Mouse (Mus musculus) spleen, postnatal 4 days (tissue): Measurements from ENCODE around the gene Olfm2.
"Not testable (repeated sequence)": the region's sequence is repeated elsewhere in the genome, so short reads cannot be mapped to it uniquely, and the experiment has no call there.

ENCODE experiments used
- DNase-seq, 2 experiments: peaks; one replicate each; pipeline ENCODE4 v3.0.0; 2022; ENCODE audit warnings: low spot score in 2 of 2

Gene Olfm2

GRCm38 (mm10) chr9:20696107-20696712, 49.9 kb downstream of the Olfm2 start:
- no peak for DNase-seq

GRCm38 (mm10) chr9:20694721-20695235, 51.4 kb downstream of the Olfm2 start:
- DNase-seq, result no peak

DNA sequence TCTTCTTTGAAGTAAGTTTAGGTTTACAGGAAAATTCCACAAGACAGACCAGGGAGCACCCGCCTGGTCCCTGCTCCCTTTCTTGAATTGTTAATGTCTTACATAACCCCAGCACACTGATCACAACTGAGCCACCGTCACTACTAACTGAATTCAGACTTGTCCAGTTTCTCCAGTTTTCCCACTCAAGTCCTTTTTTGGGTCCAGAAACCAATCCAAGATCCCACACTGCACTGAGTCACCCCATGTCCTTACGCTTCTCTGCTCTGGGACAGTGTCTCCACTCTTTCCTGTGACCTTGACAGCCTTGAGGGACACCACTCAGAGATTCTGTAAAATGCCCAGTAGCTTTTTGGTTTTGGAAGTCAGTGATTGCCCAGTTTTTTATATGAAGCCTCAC, 53.3 kb downstream of the Olfm2 start:
- no peak for DNase-seq

GRCm38 (mm10) chr9:20690449-20690848, 55.7 kb downstream of the Olfm2 start:
- DNase-seq, result not testable (repeated sequence)

DNA sequence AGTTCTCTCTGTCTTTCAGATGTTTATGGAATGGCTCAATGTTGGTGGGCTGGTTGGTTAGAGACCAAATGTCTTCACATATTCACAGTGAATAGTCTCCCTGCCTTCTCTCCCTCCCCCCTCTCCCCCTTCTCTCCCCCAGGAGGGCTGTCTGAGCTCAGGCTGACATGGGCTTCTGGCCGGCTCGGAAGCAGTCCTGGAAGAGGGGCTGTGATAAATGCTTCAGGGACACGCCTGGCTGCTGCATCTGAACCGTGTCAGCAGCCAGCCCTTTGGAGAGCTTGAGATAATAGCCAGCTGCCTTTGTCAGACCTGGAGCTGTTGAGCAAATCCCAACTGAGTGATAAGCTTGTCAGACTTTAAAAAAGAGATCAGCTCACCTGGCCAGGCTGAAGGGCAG, 56.2 kb downstream of the Olfm2 start:
- no peak for DNase-seq

DNA sequence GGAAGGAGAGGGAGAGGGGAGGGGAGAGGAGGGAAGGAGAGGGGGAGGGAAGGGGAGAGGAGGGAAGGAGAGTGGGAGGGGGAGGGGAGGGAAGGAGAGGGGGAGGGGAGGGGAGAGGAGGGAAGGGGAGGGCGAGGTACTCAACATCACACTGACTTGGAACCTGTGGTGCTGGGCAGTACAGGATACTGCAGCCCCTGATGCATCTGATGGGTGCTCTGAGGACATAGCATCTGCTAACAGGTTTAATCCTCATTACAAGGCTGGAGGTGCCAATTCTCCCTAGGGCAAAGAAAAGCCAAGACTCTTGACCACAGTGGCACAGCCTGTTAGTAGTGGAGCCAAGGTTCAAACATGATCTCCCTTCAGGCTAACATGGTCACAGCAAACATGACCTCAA, 56.7 kb downstream of the Olfm2 start:
- no peak for DNase-seq

DNA sequence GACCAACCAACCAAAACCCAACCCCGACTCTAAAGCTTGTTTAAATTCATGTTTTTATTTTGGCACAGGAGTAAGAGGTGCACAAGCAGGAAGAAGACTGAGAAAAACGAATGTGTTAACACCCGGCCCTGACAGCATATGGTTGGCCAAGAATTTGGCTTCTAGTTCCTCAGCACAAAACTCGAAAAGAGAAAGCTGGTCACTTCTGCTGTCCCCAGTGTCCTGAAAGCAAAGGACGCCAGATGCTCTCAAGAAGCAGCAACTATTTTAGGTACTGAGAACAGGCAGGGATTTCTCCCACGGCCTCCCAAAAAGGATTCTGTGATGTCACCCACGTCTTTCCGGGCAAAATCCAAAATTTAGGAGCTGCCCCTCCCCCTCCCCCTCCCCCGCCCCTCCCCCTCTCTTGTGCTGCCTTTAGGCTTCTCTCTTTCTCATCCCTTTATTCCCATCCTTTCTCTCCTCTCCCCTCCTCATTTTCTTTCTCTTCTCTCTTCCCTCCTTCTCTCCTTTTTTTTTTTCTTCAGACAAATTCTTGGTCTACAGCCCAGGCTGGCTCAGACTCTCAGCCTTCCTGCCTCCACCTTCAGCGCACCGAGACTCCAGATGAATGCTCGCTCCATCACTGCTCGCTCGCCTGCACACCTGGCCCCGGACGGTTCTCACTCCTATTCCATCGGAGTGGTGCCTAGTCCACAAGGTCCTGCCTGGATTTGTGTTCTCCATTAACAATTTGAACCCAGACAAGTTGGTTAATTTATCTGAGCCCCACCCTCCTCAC, 60.9 kb downstream of the Olfm2 start:
- no peak for DNase-seq

DNA sequence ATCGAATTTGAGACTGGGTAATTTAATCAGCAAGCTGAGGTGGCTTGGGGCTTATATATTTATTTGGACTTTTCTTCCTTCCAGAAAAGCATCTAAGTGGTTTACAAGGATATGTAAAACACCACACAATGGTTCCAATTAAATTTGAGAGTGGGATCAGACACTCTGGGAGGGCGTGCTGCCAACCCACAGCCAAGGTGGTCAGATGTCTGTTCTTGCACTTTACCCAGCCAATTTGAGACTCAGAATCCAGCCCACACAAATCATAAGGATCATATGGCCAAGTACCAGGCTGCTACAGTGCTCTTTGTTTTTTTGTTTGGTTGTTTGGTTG, 63.8 kb downstream of the Olfm2 start:
- no peak for DNase-seq

DNA sequence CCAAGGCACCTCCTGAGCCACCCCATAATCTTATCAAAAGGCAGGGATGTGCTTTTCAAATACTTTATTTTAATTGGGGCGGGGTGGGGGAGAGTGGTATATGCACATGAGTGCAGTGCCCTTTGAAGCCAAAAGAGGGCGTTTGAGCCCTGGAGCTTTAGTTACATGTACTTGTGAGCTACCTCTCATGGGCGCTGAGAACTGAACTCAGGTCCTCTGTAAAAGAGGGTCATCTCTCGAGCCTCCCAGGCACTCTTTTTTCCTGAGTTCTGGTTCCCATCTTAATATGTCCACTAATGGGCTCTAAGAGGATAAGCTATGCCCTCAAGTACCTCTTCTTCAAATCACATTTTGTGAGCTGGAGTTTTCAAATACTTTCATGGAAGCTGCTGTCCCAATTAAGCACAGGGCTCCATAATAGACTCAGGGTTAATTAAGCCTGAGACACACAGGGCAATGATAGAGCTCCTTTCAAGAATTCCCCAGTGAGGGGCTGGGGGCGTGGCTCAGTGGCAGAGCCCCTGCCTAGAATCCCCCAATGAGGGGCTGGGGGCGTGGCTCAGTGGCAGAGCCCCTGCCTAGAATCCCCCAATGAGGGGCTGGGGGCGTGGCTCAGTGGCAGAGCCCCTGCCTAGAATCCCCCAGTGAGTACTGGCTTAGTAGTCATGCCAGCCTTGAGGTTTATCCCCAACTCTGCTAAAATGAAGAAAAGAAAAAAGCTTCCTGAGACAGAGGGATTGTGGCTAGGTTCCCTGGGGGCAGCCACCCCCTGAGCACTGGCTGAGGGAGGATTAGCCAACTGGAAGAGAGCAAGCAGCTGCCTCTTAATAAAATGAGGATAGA, 64.4 kb downstream of the Olfm2 start:
- DNase-seq, result no peak

DNA sequence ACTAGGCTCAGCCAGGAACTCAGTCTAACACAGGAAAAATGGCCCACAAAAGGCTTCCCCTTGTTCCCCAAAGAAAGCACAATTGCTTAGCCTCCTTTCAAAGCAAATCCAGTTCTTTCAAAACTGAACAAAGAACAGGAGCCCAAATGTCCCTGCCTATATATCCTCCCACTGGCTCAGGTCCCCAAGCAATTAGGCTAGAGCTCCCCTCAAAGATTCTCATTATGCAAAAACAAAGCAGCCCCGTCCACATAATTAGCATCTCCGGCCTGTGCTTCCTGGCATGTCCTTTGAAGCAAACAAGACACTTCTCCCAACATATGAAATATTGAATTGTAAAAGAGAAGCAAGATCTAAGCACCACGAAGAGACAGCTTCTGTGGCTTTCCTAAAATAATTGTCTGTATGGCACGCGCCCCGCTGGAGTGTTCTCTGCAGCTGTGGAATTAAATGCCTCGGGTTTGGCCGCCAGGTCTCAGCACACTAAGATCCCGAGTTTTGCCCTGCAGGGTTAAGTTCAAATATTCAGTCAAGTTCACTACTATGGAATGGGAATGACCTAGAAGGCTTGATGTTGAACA, 65.7 kb downstream of the Olfm2 start:
- DNase-seq, result no peak

GRCm38 (mm10) chr9:20677892-20678291, 68.3 kb downstream of the Olfm2 start:
- no peak for DNase-seq

GRCm38 (mm10) chr9:20672047-20672446, 74.1 kb downstream of the Olfm2 start:
- DNase-seq, result no peak

GRCm38 (mm10) chr9:20668065-20668464, 78.1 kb downstream of the Olfm2 start:
- DNase-seq, result no peak

GRCm38 (mm10) chr9:20666510-20667034, 79.6 kb downstream of the Olfm2 start:
- no peak for DNase-seq

DNA sequence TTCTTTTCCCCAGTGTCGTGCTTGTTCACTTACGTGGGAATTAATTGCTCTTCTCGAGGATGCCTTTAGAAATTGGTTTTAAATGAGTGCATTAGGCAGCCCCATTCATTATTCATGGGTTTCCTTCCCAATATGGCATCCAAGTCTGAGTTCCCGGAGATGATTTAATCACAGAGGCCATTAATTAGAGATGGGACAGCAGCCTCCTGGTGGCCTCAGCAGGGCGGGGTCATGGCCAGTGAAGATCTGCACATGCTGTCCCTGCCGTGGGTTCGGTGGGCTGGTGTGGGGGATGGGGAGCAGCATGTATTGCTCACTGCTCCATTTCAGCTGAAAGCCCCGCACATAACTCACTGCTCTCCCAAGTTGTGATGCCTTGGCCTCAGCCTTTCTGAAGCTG, 80.2 kb downstream of the Olfm2 start:
- no peak for DNase-seq

DNA sequence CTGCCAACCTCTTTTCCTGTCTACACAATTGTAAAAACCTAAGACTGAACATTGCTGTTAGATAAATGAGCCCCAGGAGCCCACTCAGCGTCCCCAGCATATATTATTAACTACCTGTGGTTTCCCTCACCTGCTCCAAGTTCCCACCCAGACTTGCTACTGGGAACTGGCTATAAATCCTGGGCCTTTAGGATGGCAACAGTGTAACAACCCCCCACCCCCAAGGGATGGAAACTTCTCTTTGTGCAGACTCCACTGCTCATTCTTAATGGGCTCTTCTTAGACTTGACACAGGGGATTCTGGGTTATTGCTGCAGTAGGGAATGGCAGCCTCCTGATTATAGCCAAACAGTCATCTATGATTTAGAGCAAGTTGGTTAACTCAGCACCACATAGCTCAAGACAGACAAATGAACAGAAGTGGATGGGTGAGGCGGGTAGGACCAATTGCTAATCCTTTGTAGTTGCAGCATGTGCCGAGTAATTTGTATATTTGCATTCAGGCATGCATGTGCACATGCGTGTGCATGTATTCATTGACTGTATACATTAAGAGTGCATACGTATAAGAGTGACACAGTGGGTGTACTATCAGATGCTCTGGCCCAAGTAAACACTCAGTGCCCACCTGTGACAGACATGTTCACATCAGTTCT, 81.0 kb downstream of the Olfm2 start:
- DNase-seq, result no peak

- no peak for DNase-seq
These were observed 81.8 kb downstream of the Olfm2 start for GRCm38 (mm10) chr9:20664366-20664765.

DNA sequence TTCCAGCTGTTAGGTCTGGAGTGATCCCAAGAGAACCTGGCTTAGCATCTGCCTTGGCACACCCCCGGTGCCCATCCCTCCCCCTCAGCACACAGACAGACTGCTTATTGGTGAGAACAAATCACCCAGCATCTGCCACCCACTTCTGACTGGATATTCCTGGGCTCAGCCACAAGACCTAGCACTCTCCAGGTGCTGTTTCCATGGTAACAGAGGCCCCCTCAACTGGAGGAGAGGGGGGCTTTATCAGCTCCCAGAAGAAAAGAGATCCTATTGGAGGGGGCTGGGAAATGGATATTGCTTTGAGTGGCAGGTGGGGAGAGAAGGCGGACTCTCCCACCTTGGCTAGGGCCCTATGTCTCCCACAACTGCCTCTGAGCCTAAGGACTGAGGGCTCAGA, 82.2 kb downstream of the Olfm2 start:
- DNase-seq, result no peak

DNA sequence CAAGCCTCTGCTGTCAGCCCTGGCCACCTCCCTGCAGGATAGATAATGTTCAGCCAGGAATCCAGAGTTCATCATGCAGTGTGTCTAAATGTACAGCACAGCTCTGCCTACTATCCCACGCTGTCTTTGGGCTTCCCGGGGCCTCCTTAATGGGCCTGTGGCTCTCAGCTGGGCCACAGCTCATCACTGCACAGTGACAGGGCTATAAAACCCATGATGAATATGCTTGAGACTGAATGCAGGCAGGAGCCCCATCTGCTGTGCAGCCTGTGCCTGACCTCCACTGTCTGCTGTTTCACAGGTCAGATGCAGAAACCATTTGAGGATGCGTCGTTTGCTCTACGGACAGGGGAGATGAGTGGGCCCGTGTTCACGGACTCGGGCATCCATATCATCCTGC, 83.3 kb downstream of the Olfm2 start:
- no peak for DNase-seq

- DNase-seq, result peak; percentile 59 to 84
These were observed 83.8 kb downstream of the Olfm2 start for GRCm38 (mm10) chr9:20662325-20662724.

DNA sequence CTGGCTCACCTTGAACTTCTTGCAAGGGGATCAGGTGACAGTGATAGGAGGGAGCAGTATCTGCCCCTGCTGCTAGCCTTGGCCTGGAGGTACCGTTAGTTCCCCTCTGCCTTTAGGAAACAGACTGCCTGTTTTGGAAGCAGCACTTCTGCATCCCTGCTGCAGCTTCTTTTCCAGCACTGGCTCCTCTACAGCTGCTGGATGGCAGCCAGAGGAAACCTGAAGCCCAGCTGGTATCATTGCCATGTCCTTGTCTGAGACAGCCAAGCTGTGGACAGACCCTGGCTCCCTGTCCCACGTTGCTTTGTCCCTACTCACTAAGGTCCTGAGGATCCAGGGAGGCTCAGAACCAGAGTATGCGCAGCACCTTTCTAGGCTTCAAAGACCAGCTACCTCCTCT, 88.6 kb downstream of the Olfm2 start:
- DNase-seq, result no peak
